Mouse (Mus musculus) adrenal gland, adult (tissue): ENCODE results near the gene Nlgn2.
"Not testable (repeated sequence)": the region's sequence is repeated elsewhere in the genome, so short reads cannot be mapped to it uniquely, and the experiment has no call there.

Source experiments
- DNase-seq, 2 experiments: peaks; one replicate each; pipeline ENCODE4 v3.0.0; 2022 to 2023; ENCODE audit warnings: low spot score in 1 of 2; ENCODE audit not compliant: inconsistent age in 2 of 2

Nlgn2 gene

GRCm38 (mm10) chr11:69864138-69864860 lies 26.7 kb upstream of the Nlgn2 start:
- DNase-seq = no peak

GRCm38 (mm10) chr11:69863729-69864128 lies 26.1 kb upstream of the Nlgn2 start:
- DNase-seq = not testable (repeated sequence)

- no peak for DNase-seq
Observed at GRCm38 (mm10) chr11:69858113-69858998, 20.8 kb upstream of the Nlgn2 start, which contains the start of gene Tnk1. Gene Tnk1, minus strand, starts transcription at chr11:69858730.

GRCm38 (mm10) chr11:69855347-69855746 lies 17.8 kb upstream of the Nlgn2 start:
- peak; percentile 55 to 76 for DNase-seq

GRCm38 (mm10) chr11:69854680-69855079 lies 17.1 kb upstream of the Nlgn2 start:
- DNase-seq = no peak

- peak in 1 of 2 experiments; percentile 58 for DNase-seq
Observed at GRCm38 (mm10) chr11:69853994-69854393, 16.4 kb upstream of the Nlgn2 start.

GRCm38 (mm10) chr11:69850754-69851153 lies 13.2 kb upstream of the Nlgn2 start:
- peak in 1 of 2 experiments; percentile 21 for DNase-seq

- peak in 1 of 2 experiments; percentile 71 for DNase-seq
Observed at GRCm38 (mm10) chr11:69849884-69850283, 12.3 kb upstream of the Nlgn2 start.

GRCm38 (mm10) chr11:69849128-69849527 lies 11.5 kb upstream of the Nlgn2 start:
- peak in 1 of 2 experiments; percentile 28 for DNase-seq

GRCm38 (mm10) chr11:69848021-69848420 lies 10.4 kb upstream of the Nlgn2 start:
- DNase-seq = no peak

GRCm38 (mm10) chr11:69846738-69847688 lies 9.4 kb upstream of the Nlgn2 start:
- peak in 1 of 2 experiments; percentile 79 for DNase-seq

- DNase-seq = peak; percentile 94 to 98
Observed at GRCm38 (mm10) chr11:69846198-69846680, 8.7 kb upstream of the Nlgn2 start, which contains the start of gene Plscr3. Gene Plscr3, plus strand, starts transcription at chr11:69846376.

GRCm38 (mm10) chr11:69838714-69839104 lies 1.1 kb upstream of the Nlgn2 start:
- no peak for DNase-seq

- peak; percentile 97 to 99 for DNase-seq
Observed at GRCm38 (mm10) chr11:69837952-69838713, 549 bp upstream of the Nlgn2 start, which contains the start of gene Tmem256. Gene Tmem256, plus strand, starts transcription at chr11:69838514.

- DNase-seq = peak; percentile 65 to 83
Observed at GRCm38 (mm10) chr11:69836703-69837576, 644 bp downstream of the Nlgn2 start.

GRCm38 (mm10) chr11:69835966-69836335 lies 1.6 kb downstream of the Nlgn2 start:
- no peak for DNase-seq

GRCm38 (mm10) chr11:69835326-69835965 lies 2.1 kb downstream of the Nlgn2 start:
- no peak for DNase-seq

GRCm38 (mm10) chr11:69834001-69834549 lies 3.5 kb downstream of the Nlgn2 start:
- peak; percentile 52 to 69 for DNase-seq
